Mouse (Mus musculus) myocyte (in vitro differentiated cells): ENCODE data around the gene Ppp6r2.

Source experiments
- CEBPB ChIP-seq: IDR thresholded peaks from 2 replicates; pipeline ENCODE4 v1.6.1; 2011; ENCODE audit warnings: mild to moderate bottlenecking, moderate library complexity; ENCODE audit not compliant: poor library complexity, insufficient read depth, severe bottlenecking
- E2F4 ChIP-seq: IDR thresholded peaks from one replicate; pipeline ENCODE4 v1.6.1; 2011; ENCODE audit warnings: mild to moderate bottlenecking, control low read depth, moderate library complexity; ENCODE audit not compliant: insufficient read depth
- MAX ChIP-seq: IDR thresholded peaks from one replicate; pipeline ENCODE4 v1.6.1; 2011; ENCODE audit warnings: low read depth, mild to moderate bottlenecking, control low read depth
- MYOD1 ChIP-seq, 3 experiments: IDR thresholded peaks; one replicate each; pipeline ENCODE4 v1.6.1; 2011; ENCODE audit warnings: control low read depth in 2 of 3, low read depth in 2 of 3, mild to moderate bottlenecking in 2 of 3, moderate library complexity in 1 of 3; ENCODE audit not compliant: insufficient read length in 2 of 3, control insufficient read depth in 1 of 3
- MYOG ChIP-seq, 3 experiments: IDR thresholded peaks; one replicate each; pipeline ENCODE4 v1.6.1; 2011; ENCODE audit warnings: control low read depth in 2 of 3, low read depth in 2 of 3, mild to moderate bottlenecking in 2 of 3; ENCODE audit not compliant: insufficient read length in 2 of 3, control insufficient read depth in 1 of 3, insufficient read depth in 1 of 3
- POLR2A ChIP-seq: IDR thresholded peaks from one replicate; pipeline ENCODE4 v1.6.1; 2011; ENCODE audit warnings: low read depth, mild to moderate bottlenecking, control low read depth, moderate library complexity; ENCODE audit not compliant: insufficient read length
- POLR2AphosphoS2 ChIP-seq: IDR thresholded peaks from one replicate; pipeline ENCODE4 v1.6.1; 2011; ENCODE audit warnings: low read depth, control low read depth; ENCODE audit not compliant: insufficient read length
- REST ChIP-seq: IDR thresholded peaks from one replicate; pipeline ENCODE4 v1.6.1; 2011; ENCODE audit warnings: mild to moderate bottlenecking, control low read depth, moderate library complexity; ENCODE audit not compliant: insufficient read depth, insufficient read length
- TCF12 ChIP-seq: IDR thresholded peaks from one replicate; pipeline ENCODE4 v1.6.1; 2011; ENCODE audit warnings: mild to moderate bottlenecking, control low read depth; ENCODE audit not compliant: poor library complexity, insufficient read depth, severe bottlenecking
- USF1 ChIP-seq: IDR thresholded peaks from one replicate; pipeline ENCODE4 v1.6.1; 2011; ENCODE audit warnings: low read depth, mild to moderate bottlenecking, control low read depth, moderate library complexity

DNA sequence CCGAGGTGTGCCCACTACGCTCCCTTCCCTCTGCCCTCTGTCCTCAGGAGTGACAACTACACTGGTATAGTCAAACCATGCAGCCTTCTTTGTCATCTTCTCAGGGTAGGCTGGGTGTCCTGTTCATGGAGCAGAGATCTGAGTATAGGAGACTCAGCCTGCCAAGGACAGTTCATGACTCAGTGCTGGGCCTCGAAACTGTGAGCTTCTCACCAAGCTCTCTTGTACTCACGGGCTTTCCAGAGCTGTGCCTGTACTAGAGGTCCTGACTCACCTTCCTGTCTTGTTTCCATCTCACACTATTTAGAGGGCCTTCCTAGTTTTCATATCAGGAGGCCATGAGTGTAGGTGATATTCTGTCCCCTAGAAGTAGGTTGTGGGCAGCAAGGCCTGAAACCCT is 66.0 kb downstream of the Ppp6r2 start:
- no peak for TF ChIP-seq E2F4
- no peak for TF ChIP-seq POLR2A
- no peak for TF ChIP-seq MYOD1 (IDR thresholded peaks at IDR 0.05; ENCODE audit: control insufficient read depth in 1 of 3, insufficient read length in 2 of 3, low read depth in 2 of 3)
- no peak for TF ChIP-seq TCF12
- TF ChIP-seq MYOG (IDR thresholded peaks at IDR 0.05; ENCODE audit: control insufficient read depth in 1 of 3, insufficient read depth in 1 of 3, insufficient read length in 2 of 3, low read depth in 2 of 3) = no peak
- no peak for TF ChIP-seq CEBPB
- no peak for TF ChIP-seq MAX
- no peak for TF ChIP-seq USF1
- TF ChIP-seq POLR2AphosphoS2 = no peak
- no peak for TF ChIP-seq REST
